Mouse (Mus musculus) layer of hippocampus, adult 9-10 months (tissue): ENCODE measurements around the gene Car11.
"Not testable (repeated sequence)": the region's sequence is repeated elsewhere in the genome, so short reads cannot be mapped to it uniquely, and the experiment has no call there.

Experiments used
- DNase-seq: peaks from one replicate; pipeline ENCODE4 v3.0.0; 2022; ENCODE audit warnings: low spot score

The Car11 gene

DNA sequence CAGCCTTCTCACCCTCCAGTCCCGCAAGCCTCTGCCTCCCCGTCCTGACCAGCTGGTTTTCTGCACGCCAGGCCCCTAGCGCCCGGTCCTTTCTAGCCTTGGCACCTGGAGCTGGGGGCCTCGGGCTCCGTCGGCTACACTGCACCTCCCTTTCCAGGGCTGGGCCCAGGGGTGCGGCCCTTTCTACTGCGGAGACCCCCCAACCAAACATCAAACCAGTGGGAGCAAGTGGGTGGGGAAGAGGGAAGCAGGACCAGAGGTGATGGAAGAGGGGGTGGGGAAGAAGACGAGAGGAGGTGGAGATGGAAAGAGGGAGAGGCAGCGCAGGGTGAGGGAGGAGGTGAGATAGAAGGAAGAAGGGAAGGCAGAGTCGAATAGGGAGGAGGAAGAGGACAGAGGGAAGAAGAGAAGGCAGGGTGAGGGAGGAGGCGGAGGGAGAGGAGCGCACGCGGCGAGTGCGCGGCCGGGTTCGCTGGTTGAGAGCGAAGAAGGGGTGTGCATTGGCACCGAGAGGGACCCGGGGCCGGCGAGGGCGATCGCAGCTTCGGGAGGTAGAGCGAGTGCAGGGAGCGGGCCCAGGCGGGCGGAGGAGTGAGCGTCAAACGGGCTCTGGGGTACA, at the start of gene Car11:
Gene Car11, plus strand, starts transcription at position 321 of the 619 bp plus-strand sequence.
- DNase-seq: no peak

DNA sequence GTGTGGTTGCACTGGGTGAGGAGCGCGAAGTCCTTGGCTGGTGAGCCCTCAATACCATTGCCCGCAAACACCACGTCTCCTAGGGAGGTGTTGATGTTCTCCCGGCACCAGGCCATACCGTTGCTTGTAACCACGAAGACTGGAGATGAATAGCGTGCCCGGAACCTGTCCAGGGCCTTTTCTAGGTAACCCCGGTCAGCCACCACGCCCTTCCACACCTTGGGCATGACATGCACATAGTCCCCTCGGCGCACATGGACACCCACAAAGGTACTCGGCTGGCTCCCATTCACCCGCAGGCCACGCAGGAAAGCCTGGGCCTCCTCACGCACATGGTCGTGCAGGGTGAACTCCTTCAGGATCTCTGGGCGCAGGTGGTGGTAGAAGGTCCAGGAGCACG, 49.2 kb upstream of the Car11 start:
- not testable (repeated sequence) for DNase-seq

DNA sequence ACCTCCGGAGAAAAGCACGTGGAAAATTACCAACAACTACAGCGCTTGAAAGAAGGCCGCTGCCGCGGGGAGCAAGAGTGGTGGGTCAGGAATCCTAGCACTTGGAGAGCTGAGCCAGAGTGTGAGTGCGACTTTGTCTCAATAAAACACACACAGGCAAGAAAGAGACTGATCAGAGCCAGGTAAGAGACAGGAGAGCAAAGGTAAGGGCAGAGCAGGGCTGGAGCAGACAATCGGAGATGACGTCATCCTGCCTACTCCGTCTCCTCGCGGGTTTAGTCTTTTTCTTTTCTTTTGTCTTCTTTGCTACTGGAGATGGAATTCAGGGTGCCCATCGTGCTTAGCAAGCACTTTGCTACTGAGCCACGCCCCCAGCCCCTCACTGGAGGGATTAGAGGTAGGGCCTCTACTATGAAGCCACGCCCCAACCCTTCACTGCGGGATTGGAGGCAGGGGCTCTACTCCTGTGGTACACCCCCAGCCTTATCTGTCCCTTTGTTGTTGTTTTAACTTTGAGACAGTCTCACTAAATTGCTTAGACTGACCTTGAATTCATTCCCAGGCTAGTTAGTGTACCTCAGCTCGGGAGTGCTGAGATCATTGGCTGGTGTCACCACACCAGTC, 45.1 kb upstream of the Car11 start:
- no peak for DNase-seq

DNA sequence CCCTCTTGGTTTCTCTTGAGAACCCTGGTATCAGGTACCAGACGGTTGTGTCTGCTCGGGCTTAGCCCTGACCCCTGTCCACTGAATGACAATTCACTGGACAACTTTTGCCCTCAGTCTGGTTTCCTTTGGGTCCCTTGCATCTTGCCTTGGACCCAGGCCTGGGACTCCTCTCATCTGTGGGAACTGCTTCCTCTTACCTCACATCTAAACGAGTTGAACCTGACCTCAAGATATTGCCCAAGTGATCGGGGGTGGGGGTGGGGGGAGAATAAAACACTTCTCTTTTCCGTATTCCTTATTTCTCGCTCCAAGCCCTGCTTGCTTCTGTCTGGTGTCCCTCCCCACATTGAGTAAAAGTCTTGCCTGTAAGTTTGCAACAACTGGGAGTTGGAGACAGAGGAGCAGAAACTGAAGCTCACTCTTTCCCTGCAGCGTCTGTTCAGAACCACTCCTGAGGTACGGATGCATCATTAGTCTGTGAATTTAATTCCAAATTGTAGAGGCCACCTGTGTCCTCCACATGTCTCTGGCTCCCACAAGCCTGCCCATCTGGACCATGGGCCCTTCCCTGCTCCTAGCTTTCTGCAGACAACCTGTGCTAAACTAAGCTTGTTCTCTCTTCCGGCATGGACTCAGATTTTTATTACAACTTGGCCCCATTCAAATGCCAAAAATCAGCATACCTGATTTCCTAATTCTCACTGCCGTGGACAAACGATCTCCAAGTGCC, 38.7 kb upstream of the Car11 start:
- DNase-seq: no peak

DNA sequence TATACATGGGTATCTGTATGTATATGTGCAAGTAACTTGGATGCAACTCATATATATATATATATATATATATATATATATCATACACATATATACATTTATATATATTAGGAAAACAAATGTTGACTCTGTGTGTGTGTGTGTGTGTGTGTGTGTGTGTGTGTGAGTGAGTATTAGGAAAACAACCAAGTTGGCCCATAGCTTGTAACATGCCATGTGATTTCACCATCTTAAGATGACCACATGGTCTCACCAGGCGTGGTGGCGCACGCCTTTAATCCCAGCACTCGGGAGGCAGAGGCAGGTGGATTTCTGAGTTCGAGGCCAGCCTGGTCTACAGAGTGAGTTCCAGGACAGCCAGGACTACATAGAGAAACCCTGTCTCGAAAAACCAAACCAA, 37.9 kb upstream of the Car11 start:
- DNase-seq: not testable (repeated sequence)

DNA sequence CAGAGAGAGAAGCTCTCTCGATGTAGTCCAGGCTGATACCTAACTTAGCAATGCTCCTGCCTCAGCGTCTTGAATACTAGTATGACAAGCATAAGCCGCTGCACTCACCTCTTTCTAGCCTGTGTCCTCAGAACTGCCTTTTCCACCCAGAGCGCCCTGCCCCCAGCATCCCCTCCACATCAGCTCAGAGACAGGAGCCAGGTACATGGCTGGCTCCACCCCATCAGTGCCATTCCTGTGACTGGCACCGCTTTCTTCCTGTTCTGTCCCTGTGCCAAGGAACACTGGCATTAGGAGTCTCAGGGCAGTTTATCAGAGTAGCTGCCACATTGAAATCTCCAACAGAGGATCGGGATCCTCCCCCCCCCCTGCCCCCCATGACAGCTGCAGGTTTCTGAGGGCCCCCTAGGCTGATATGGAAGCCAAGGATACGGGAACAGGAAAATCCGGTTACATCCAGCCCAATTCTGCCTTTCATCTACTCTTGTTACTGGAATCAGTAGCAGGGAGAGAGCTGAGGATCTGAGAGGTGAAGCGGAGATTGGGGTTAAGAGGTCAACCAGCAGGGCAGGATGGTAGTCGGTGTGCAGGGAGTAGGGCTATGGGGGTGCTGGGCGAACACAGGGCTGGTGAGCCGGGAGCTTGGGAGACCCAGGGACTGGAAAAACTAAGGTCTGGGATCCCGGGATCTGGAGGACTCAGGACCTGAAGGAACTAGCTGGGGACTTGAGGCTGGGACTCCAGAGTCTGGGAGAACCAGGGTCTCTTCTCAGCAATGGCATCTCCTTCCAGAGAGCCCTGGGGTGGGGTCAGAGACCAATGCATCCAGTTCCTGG, 34.1 kb upstream of the Car11 start:
- DNase-seq: no peak

DNA sequence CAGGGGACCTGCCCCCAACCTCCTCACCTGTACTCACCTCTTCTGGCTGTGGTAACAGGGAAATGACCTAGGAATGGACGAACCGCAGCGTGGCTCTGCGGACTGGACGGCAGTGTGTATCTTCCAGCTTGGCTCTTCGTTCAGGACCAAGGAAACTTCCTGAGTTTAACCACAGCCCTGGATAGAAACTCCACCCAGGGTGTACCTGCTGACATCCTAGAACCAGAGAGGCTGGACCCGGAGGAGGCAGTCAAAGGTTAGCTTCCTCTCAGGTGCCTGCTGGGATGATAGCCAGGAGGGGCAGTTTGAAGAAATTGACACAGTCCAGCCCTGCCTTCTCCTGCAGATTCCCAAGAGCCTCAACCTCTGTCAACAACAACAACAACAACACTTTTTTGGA, 33.5 kb upstream of the Car11 start, which contains the start of gene Fut2:
Gene Fut2, minus strand, starts transcription at position 234 of the 400 bp plus-strand sequence.
- DNase-seq: no peak

DNA sequence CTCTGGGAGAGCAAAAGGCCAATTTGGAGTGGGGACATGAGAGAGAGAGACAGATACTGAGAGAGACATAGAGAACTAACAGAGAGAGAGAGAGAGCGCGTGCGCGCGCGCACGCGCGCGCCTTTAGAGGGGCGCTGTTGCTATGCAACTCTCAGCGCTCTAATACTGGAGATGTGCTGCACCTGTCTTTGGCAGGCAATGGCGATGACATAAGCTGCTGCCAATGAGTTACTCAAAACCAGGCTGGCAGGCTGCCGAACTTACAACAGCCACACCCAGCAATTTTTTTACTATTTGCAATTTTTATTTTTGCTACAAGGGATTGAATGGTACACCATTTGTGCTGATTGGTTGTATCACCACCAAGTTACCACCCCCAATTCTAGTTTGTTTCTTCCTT, 31.9 kb upstream of the Car11 start:
- DNase-seq: no peak

DNA sequence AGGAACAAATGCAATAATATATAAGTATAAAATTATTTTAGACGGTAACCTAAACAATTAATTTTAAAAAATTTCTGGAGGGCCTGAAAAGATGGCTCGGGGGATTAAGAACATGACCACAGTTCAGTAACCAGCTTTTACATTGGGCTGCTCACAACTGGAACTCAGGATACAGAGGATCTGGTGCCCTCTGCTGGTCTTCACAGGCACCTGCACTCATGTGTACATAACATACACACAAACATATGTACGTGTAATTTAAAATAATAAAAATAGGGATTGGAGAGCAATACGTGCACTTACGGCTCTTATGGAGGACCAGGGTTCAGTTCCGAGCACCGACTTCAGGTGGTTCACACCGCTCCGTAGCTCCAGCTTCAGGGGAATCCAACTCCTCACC, 30.7 kb upstream of the Car11 start:
- no peak for DNase-seq

DNA sequence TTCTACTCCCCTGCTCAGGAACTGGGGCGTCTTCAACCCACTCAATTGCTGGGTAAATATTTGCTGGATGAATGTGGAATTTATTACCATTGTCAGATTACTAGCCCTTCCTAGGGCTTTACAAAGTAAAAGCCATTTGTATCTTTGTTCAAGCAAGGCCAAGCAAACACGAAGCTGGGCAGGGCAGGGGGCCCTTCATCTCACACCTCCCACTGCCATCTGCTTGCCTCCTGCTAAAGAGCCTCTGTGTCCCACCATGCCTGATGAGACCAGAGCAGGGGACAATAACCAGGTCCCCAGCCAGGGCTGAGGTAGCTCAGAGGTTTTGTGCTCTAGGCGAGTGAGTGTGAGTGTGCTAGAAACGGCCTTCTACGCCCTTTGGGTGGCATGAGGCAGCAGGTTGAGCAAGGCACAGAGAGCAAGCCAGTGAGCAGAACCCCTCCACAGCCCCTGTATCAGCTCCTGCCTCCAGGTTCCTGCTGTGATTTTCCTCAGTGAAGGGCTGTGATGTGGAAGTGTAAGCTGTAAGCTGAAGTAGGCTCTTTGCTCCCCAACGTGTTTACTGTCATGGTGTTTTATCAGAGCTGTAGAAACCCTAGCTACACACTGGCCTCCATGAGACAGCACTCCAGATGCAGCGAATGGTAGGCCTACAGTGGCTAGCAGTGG, 21.9 kb upstream of the Car11 start:
- no peak for DNase-seq

DNA sequence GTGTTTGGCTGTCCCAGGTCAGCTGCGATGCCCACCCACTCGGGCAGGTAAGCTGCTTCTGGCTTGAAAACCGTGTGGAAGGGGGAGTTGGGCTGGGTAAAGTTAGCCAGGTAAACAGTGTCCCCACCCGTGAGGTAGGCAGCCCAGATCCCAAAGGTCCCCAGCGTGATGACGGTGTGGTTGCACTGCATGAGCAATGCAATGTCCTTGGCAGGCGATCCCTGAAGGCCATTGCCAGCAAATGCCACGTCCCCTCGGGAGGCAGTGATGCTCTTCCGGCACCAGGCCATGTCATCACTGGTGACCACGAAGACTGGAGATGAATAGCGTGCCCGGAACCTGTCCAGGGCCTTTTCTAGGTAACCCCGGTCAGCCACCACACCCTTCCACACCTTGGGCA, 21.1 kb upstream of the Car11 start:
- no peak for DNase-seq

DNA sequence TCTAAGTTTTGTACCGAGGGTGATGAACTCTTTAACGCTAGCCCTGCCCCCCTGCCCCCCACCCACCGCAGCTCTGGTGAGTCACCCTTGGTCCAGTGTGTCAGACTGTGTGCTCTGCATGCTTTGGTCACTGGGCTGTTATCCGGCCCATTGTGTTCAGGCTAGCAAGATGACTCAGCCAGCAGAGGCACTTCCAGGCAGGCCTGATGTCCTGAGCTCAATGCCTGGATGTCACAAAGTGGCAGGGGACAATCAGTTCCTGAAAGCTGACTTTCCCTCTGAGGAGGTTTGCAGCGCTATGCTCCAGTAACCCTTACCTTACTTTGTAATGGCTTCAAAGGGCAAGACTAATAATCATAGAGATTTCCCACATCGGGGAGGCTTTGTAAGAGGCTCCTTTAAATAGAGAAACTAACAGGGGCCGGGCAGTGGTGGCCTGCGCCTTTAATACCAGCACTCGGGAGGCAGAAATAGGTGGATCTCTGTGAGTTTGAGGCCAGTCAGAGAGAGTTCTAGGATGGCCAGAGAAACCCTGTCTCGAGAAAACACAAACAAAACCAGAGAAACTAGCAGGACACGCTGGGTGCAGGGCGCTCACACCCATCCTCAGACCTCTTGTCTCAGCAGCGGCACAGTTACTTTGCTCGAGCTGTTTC, 19.5 kb upstream of the Car11 start:
- no peak for DNase-seq

DNA sequence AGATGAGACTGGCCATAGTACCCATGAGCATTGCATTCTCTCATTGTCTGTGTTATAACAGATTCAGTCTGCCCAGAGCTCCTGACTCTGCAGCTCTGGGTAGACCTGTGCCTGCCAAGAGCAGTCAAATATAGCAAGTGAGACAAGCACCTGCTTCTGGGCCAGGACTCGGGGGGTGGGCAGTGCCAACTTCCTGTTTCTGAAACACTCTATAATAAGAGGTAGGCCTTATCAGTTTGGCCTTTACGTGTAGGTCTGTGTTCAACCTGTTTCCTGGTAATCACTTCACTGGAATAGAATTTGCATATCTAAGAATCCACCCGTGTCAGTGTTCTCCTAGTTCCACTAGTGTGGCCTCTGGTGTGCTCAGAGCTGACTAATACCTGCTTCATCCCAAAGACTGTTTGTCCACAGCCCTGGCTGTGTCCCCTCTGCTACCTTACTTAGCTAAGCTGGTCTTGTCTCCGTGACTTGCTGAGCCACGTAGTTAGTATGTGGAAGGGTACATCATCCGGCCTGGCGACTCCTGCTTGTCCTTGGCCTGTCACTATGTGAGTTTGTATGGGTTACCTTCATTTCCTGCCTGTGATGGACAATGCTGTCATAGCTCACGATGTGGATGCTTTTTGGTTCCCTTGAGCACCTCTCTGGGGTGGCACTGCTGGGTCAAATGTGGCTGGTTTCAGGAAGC, 18.5 kb upstream of the Car11 start:
- DNase-seq: no peak

DNA sequence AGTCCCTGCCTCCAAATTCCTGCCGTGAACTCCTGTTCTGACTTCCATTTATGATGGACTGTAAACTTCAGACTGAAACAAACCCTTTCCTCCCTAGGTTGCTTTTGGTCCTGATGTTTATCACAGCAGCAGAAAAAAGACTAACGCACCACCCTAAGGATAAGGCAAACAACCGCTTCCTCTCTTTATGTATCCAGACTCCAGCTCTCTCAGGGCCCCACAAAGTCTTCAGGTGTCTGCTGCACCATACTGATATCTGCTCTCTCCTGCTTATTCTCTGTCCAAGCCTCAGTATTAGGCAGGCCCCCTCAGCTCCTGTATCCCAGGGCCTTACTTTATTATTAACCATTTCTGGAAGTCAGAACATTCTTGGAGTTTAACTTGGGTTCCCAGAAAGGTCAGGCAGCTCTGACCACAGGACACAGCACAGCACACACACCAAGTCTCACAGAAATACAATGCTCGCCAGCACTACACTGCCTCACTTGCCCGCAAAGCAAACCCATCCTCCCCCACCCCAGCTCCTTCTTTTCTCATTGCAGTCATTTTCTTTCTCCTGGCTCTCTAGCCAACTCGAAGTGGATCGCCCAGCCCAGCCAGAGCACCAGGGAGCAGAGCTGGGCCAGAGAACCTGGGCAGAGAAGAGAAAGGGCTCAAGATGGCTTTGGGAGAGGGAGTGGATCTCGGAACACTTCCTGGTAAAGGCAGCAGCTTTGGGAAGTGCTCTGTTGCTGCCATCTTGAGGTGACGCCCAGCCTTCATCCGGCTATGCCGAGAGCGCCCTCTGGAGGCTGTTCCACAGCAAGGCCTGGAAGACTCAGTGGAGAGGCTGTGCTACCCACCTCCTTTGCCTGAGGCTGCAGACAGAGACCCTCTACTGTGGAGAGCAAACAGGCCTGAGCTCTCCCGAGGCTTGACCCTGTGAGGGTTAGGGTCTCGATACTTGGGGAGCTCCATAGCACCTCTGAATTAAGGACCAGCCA, 17.2 kb upstream of the Car11 start:
- DNase-seq: peak; percentile 78

DNA sequence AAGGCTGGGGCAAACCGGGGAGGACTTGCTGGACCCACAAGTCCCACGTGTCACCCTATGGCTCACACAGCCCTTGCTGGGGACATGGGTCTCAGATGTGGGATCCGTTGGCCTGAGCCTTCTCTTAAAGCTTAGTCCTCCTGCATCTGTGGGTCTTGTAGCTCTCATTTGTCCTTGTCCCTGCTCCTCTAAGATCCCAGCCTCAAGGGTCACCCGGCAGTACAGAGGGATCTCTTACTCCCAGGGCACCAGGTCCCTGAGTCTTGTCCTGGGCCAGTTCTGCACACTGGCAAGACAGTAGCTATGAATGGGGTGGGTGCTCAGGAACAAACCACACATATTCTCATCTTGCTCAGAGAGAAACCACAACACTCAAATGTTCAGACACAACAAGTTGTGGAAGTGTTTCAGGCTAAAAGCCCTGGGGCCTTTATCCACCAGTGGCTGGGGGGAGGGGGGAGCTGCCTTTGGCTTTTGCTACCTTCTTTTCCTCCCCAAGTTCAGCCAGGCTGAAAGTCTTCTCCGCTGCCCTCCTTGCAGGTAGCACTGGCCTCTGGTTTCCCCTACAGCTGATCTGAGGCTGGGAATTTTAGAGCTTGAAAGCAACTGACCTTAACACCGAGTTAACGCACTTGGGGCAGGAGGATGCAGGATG, 16.1 kb upstream of the Car11 start, which contains the start of gene Ntn5:
Gene Ntn5, plus strand, starts transcription at position 627 of the 655 bp plus-strand sequence.
- no peak for DNase-seq

DNA sequence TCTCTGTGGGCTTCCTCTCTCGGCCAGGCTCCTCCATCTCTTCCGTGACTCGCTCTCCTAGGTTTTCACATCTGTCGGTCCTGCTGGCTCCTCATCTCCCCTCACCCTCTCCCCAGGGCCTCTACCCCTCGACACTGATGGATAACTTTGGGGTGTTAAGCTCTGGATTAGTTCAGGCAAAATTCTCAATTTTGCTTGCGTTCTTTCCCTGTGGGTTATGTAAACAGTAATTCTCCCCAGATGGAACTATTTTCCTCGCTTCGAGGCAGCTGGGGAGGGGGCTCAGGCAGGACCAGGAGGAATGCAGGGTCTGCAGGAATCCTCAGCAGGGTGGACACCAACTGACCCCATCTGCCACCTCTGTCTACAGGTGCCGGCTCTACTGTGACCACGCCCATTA, 13.8 kb upstream of the Car11 start:
- no peak for DNase-seq

DNA sequence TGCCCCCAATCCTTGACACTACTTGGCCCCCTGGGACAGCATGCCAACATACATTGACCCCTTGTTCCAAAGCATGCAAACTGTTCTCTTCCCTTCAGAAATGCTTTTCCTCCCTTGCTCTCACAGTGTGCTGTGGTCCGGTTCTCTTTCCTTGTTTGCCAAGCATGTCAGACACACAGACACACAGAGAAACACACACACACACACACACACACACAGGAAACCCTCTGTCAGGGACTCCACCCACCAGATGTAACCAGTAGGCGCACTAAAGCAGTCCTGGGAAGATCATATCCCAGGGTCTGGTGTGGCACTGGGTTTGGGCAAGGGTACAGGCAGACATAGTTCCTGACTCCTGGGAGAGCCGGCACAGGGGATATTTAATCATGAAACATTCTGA, 12.8 kb upstream of the Car11 start:
- no peak for DNase-seq

DNA sequence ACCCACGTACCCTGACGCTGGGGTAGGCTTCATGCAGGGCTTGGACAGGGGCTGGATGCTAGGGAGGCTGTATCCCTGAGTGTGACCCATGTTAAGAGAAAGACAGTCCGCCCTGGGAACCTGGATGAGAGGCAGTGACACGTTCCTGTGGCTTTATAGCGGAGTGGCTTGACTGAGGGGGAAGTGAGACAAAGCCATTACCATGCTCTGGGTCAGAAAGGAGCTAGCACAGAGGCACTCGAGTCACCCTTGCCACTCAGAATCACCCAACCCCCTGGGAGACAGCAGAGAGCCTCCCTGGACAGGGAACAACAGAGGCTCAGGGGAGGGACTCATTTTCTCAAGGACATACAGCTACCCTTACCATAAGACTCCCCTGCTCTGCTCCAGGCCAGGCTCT, 10.5 kb upstream of the Car11 start:
- no peak for DNase-seq

DNA sequence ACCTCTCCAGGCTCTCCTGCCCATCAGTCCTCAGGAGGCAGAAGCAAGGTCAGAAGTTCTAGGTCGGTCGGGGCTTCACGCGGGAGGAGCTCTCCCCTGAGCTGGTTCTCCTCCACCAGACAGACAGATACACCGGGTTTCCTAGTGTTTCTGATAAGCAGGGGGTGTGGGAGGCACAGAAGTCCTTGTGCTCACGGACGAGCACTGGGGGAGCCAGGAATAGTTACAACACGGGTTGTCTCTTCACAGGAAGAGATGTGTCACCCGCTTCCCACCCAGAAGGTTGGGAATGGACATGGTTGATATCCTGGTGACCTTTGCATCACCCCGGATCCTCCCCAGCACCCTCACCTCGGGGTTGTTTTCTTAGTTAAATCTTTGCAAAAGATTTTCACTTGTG, 9.8 kb upstream of the Car11 start:
- no peak for DNase-seq
